Mouse (Mus musculus) liver (tissue): ENCODE data around the gene Ctsa.

ENCODE experiments used
- DNase-seq: peaks from one replicate; pipeline ENCODE4 v3.0.0-alpha.2; 2020; ENCODE audit warnings: mixed read lengths

The Ctsa gene

GRCm38 (mm10) chr2:164879568-164880277, 47.0 kb downstream of the Ctsa start:
- peak; percentile 99 for DNase-seq

DNA sequence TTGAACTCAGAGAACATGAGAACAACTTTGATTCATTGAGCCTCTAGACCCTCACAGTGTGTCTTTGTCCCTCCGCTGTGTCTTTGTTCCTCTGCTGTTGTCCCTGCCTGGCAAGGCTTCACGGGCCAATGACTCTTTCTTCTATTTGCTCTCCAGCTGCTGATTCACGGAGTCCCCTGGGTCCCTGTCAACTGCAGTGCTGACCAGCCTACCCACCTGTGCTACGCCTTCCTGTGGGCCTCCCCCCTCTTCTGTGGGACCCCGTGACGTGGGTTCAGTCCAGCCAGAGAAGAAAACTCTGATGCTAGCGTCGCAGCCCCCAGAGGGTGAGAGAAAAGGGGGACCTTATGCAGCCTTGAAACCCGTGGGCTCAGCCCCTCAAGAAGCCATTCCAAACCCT, 49.9 kb downstream of the Ctsa start:
- no peak for DNase-seq

DNA sequence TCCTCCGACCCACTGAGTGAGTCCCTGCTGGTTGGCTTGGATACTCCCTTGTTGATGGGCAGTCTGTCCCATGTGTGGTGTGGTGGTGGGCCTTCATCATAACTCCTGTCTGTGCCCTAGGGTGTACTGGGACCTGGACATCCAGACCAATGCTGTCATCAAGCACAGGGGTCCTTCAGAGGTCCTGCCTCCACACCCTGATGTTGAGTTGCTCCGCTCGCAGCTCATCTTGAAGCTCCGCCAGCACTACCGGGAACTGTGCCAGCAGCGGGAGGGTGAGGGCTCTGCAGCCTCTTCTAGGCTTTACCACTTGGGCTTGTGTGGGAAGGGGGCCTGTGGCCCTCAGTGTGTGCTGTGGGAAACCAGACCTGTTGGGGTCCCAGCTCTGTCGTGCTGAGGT, 53.1 kb downstream of the Ctsa start:
- peak; percentile 32 for DNase-seq

GRCm38 (mm10) chr2:164886617-164887016, 53.9 kb downstream of the Ctsa start:
- no peak for DNase-seq

- no peak for DNase-seq
Observed at GRCm38 (mm10) chr2:164888996-164889395, 56.3 kb downstream of the Ctsa start.

DNA sequence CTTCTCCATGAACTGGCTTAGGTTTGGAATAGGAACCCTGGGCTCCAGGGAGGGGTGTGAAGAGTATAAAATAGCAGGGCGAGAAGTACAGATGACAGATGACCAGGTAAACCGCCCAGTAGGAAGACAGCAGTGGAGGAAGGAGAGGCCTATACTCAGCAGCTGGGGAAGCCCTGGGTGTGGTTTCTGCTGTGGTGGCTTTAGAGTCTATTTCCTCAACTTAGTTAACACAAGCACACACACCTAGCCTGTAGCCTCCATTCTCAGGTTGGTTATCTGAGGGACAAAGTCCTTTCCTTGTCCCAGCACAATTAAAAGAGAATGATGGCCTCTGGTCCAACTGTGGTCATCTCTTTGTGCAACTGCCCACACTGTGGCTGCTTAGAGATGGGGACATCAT, 57.3 kb downstream of the Ctsa start:
- no peak for DNase-seq
